ENCODE assay signal across 21 mouse cellular contexts in the genomic region with DNA sequence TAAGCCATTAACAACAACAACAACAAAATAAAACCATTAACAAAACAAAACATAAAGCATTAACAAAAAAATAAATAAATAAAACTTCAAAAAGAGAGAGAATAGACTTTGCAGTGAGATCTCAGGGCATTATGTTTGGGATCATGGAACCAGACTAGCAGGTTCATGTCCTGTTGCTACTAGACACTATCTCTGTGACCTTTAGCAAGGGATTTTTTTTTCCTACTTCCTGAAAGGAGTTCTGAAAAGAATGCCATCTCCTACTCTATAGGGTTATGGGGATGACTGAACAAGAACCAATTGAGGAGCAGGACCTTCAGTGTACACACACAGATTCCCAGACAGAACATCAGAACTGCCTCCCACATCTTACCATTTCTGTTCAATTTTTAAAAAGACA. TPM values are rescaled to one million over a fixed set of nuclear protein-coding genes. Genes with fewer than 3 reads are reported as not detected.
DNase-seq lines count a peak whose midpoint lies in the region; ATAC-seq and TF ChIP-seq lines count a peak whose summit lies in the region.
"Had no signal": no experiment of that assay in that cellular context is flagged by ENCODE, and none has a peak within 500 bp of the region (broad histone marks: within the 10 kb centered on the region; RNA-seq: fewer than 3 reads in every experiment).

No protein-coding gene starts in this region.

- TF ChIP-seq CTCF in small intestine, adult 2 months (IDR thresholded peaks at IDR 0.05; ENCODE audit: extremely low read depth, insufficient read length, insufficient replicate concordance, low read depth, low read length), result no peak
- TF ChIP-seq CTCF in stomach, postnatal 0 days (IDR thresholded peaks at IDR 0.05; ENCODE audit: low read depth), result no peak

- peak; percentile 21 for DNase-seq in fat pad, adult 2 months (ENCODE audit: extremely low read depth, low read depth, low spot score)
- DNase-seq in stomach, postnatal 0 days (ENCODE audit: low spot score), result peak; percentile 23
- DNase-seq in left cerebral cortex, adult 18-20 months (ENCODE audit: low spot score in 2 of 2), result no peak
- DNase-seq in layer of hippocampus, postnatal 25 days (ENCODE audit: extremely low spot score in 1 of 2, low spot score in 1 of 2), result no peak
- DNase-seq: adrenal gland, postnatal 14 days; cerebellum, adult 18-20 months; cerebellum, postnatal 14 days; forebrain, postnatal 0 days; gastrocnemius, postnatal 14 days; heart, postnatal 10 days; heart, postnatal 4 days had no signal

- H3K27ac ChIP-seq in intestine, embryonic 15.5 days, result no peak overlapping the region
- peak overlapping the region; percentile 79 for H3K27ac ChIP-seq in small intestine, adult 2 months (ENCODE audit: insufficient read depth, low read depth, low read length)
- H3K27ac ChIP-seq in stomach, postnatal 0 days (replicated peaks), result 0 out of 2 replicates have a peak overlapping the region, but pooled peaks have one; percentile 50
- no peak overlapping the region for H3K27ac ChIP-seq in midbrain, embryonic 16.5 days (ENCODE audit: low read length)
- H3K27ac ChIP-seq: embryonic facial prominence, embryonic 12.5 days; forebrain, embryonic 13.5 days; hindbrain, embryonic 12.5 days had no signal

- H3K9ac ChIP-seq in intestine, embryonic 15.5 days, result no peak overlapping the region
- no peak overlapping the region for H3K9ac ChIP-seq in stomach, postnatal 0 days (ENCODE audit: low read length)
- H3K9ac ChIP-seq in midbrain, embryonic 16.5 days (ENCODE audit: low read depth, low read length), result no peak overlapping the region
- H3K9ac ChIP-seq: embryonic facial prominence, embryonic 12.5 days; forebrain, embryonic 13.5 days; forebrain, postnatal 0 days; hindbrain, embryonic 12.5 days had no signal

- no peaks in the 10 kb centered on the region for H3K36me3 ChIP-seq in intestine, embryonic 15.5 days
- no peaks in the 10 kb centered on the region for H3K36me3 ChIP-seq in small intestine, adult 2 months (ENCODE audit: control insufficient read depth, insufficient read depth, low read length)
- no peaks in the 10 kb centered on the region for H3K36me3 ChIP-seq in stomach, postnatal 0 days (ENCODE audit: control insufficient read depth, insufficient read depth, low read length)
- no peaks in the 10 kb centered on the region for H3K36me3 ChIP-seq in midbrain, embryonic 16.5 days (ENCODE audit: control insufficient read depth, insufficient read depth, low read length)
- H3K36me3 ChIP-seq: embryonic facial prominence, embryonic 12.5 days; hindbrain, embryonic 12.5 days had no signal

- no peak for TF ChIP-seq EP300 in stomach, postnatal 0 days (optimal IDR thresholded peaks at IDR 0.05)

- peak; percentile 85 for ATAC-seq in intestine, embryonic 15.5 days
- peak; percentile 92 for ATAC-seq in stomach, postnatal 0 days (ENCODE audit: low FRiP score, low TSS enrichment)
- ATAC-seq in midbrain, embryonic 16.5 days, result no peak
- ATAC-seq: activated CD4-positive, CD25-positive, alpha-beta regulatory T cell, adult 4 months; forebrain, embryonic 13.5 days; forebrain, postnatal 0 days; hindbrain, embryonic 16.5 days; Patski had no signal

- no peak overlapping the region for H3K4me2 ChIP-seq in intestine, embryonic 15.5 days (replicated peaks)
- no peak overlapping the region for H3K4me2 ChIP-seq in stomach, postnatal 0 days (replicated peaks; ENCODE audit: low read depth)
- H3K4me2 ChIP-seq in midbrain, embryonic 16.5 days (ENCODE audit: low read length), result no peak overlapping the region
- H3K4me2 ChIP-seq: embryonic facial prominence, embryonic 12.5 days; forebrain, embryonic 13.5 days; hindbrain, embryonic 12.5 days had no signal

- no peak overlapping the region for H3K4me3 ChIP-seq in intestine, embryonic 15.5 days (replicated peaks)
- no peak overlapping the region for H3K4me3 ChIP-seq in small intestine, adult 2 months (ENCODE audit: low read depth, low read length)
- H3K4me3 ChIP-seq in stomach, postnatal 0 days (ENCODE audit: low read depth, low read length), result no peak overlapping the region
- H3K4me3 ChIP-seq in midbrain, embryonic 16.5 days (ENCODE audit: low read depth, low read length), result no peak overlapping the region
- H3K4me3 ChIP-seq: embryonic facial prominence, embryonic 12.5 days; forebrain, embryonic 13.5 days; hindbrain, embryonic 12.5 days had no signal

- no peaks in the 10 kb centered on the region for H3K27me3 ChIP-seq in intestine, embryonic 15.5 days (replicated peaks)
- H3K27me3 ChIP-seq in small intestine, adult 2 months (ENCODE audit: control insufficient read depth, insufficient read depth, low read length), result no peaks in the 10 kb centered on the region
- H3K27me3 ChIP-seq in stomach, postnatal 0 days (ENCODE audit: control insufficient read depth, insufficient read depth, low read length), result no peaks in the 10 kb centered on the region
- no peaks in the 10 kb centered on the region for H3K27me3 ChIP-seq in midbrain, embryonic 16.5 days (ENCODE audit: control insufficient read depth, insufficient read depth, low read depth, low read length)
- H3K27me3 ChIP-seq: CH12.LX; embryonic facial prominence, embryonic 12.5 days; forebrain, embryonic 13.5 days; hindbrain, embryonic 12.5 days; Patski had no signal

- H3K9me3 ChIP-seq in intestine, embryonic 15.5 days, result no peaks in the 10 kb centered on the region
- H3K9me3 ChIP-seq in stomach, postnatal 0 days (ENCODE audit: control insufficient read depth, low read length), result no peaks in the 10 kb centered on the region
- H3K9me3 ChIP-seq in midbrain, embryonic 16.5 days (replicated peaks; ENCODE audit: control insufficient read depth, low read length, poor library complexity, severe bottlenecking), result no peaks in the 10 kb centered on the region
- H3K9me3 ChIP-seq: embryonic facial prominence, embryonic 12.5 days; forebrain, embryonic 13.5 days; hindbrain, embryonic 12.5 days had no signal

- TF ChIP-seq POLR2A in small intestine, adult 2 months (IDR thresholded peaks at IDR 0.05; ENCODE audit: low read depth, low read length), result no peak

- no peaks in the 10 kb centered on the region for H3K4me1 ChIP-seq in intestine, embryonic 15.5 days (replicated peaks)
- H3K4me1 ChIP-seq in small intestine, adult 2 months (ENCODE audit: control insufficient read depth, insufficient read depth, insufficient read length, low read length), result peaks cover 2% of the 10 kb centered on the region; the same call in 1 of the 2 replicates
- no peaks in the 10 kb centered on the region for H3K4me1 ChIP-seq in stomach, postnatal 0 days (replicated peaks; ENCODE audit: control insufficient read depth, insufficient read depth)
- H3K4me1 ChIP-seq in midbrain, embryonic 16.5 days (ENCODE audit: control insufficient read depth, insufficient read depth, low read length), result no peaks in the 10 kb centered on the region
- H3K4me1 ChIP-seq: embryonic facial prominence, embryonic 12.5 days; forebrain, embryonic 13.5 days; hindbrain, embryonic 12.5 days had no signal

RNA-seq across cellular contexts. Expression of gene Nlrc4, which starts 4.6 kb away (rescaled TPM):
- polyA plus RNA-seq in intestine, embryonic 15.5 days (2015; fragmentation: Nextera tagmentation; extraction: Ambion mirVana), result 7.1 and 7.3 TPM in 2 replicates
- polyA plus RNA-seq in small intestine, adult 2 months (2012; rRNA removed), result 4.2 and 6.9 TPM in 2 replicates
- polyA plus RNA-seq in stomach, postnatal 0 days (2015; fragmentation: Nextera tagmentation; extraction: Ambion mirVana), result 5.4 and 5.5 TPM in 2 replicates
- polyA plus RNA-seq in midbrain, embryonic 16.5 days (2015; fragmentation: Nextera tagmentation; extraction: Ambion mirVana), result 0.27 and 0.33 TPM in 2 replicates
- under 1 TPM; 0.19 to 0.35 TPM for total RNA-seq in left cerebral cortex, adult 18-20 months (2021)
- under 1 TPM; 0.07 to 0.14 TPM for total RNA-seq in layer of hippocampus, postnatal 25 days (2021)

RNA-seq across cellular contexts. Expression of gene Yipf4, which starts 25.8 kb away (rescaled TPM):
- polyA plus RNA-seq in intestine, embryonic 15.5 days (2015; fragmentation: Nextera tagmentation; extraction: Ambion mirVana), result 62.6 and 74.2 TPM in 2 replicates
- polyA plus RNA-seq in small intestine, adult 2 months (2012; rRNA removed), result 83.8 and 179 TPM in 2 replicates
- polyA plus RNA-seq in stomach, postnatal 0 days (2015; fragmentation: Nextera tagmentation; extraction: Ambion mirVana), result 80.2 and 88.8 TPM in 2 replicates
- polyA plus RNA-seq in midbrain, embryonic 16.5 days (2015; fragmentation: Nextera tagmentation; extraction: Ambion mirVana), result 45.8 and 53.0 TPM in 2 replicates
- 10 to 100 TPM; 72.8 to 83.4 TPM for total RNA-seq in left cerebral cortex, adult 18-20 months (2021)
- 10 to 100 TPM; 81.4 to 84.5 TPM for total RNA-seq in layer of hippocampus, postnatal 25 days (2021)

Comparison
In these comparisons a context has a peak if more than half of its experiments do, and no peak if none do; other contexts are left out.
1. DNase-seq: peak in fat pad, adult 2 months (single experiment) and stomach, postnatal 0 days (single experiment); none in left cerebral cortex, adult 18-20 months (0 of 2) and layer of hippocampus, postnatal 25 days (0 of 2).
2. H3K27ac ChIP-seq: peak in small intestine, adult 2 months (single experiment) and stomach, postnatal 0 days (single experiment); none in intestine, embryonic 15.5 days (single experiment) and midbrain, embryonic 16.5 days (single experiment).